Mouse (Mus musculus) lung, postnatal 25 days (tissue): ENCODE measurements around the gene Cyld.

Experiments used
- DNase-seq: peaks from one replicate; pipeline ENCODE4 v3.0.0; 2022; ENCODE audit warnings: low spot score

Gene Cyld

DNA sequence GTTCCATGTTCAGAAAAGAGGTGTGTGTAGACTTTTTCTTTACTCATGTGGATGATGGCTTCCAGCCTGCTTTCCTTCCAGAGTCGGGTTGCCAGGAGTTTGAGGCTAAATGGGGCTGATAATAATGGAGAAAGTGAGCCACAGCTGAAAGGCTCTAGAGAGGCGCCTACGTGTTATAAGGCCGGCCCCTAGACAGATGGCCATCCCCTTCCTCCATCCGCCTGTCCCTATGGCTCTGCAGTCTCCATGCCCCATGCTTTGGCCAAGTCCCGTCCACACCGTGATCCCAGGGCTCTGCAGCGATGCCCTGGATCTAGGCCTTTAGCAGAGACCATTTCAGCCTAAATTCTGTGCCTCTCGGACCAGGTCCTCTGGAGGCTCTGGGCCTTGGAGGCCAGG is 96.5 kb downstream of the Cyld start:
- no peak for DNase-seq

DNA sequence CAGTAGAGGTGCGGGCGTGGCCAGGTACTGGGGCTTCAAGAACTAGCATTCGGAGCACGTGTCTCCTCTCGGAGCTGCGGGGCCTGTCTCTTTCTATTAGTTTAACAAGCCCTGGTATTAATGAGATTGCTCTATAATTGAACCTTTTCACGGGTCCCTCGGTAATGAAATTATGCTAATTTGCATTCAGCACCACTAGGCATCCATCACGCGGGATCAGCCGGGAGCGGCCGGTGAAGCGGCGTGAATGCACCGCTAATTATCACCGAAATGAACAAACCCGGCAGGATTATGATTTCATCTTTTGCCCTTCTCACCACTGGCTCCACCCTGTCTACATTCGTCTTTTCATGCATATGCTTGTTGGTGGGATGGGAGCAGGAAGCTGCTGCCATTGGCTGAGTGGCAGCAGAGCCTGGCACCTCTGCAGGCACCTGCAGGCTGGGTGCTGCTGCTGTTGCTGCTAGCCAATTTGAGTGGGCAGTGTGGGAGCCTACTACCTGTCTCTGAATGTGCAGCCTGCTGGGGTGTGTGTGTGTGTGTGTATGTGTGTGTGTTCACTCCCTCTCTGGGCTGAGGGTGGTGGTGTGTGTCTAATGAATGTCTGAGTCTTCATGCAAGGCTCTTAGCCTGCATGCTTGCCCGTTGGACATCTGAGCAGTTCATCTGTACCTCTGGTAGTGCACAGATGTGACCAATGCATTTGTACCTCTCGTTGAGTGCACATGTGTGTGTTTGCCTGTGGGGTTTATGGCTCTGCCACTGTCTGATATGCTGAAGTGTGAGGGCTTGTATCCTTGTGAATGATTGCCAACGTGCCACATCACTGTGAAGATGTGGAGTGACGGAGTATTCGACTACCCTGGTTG is 97.2 kb downstream of the Cyld start:
- no peak for DNase-seq

DNA sequence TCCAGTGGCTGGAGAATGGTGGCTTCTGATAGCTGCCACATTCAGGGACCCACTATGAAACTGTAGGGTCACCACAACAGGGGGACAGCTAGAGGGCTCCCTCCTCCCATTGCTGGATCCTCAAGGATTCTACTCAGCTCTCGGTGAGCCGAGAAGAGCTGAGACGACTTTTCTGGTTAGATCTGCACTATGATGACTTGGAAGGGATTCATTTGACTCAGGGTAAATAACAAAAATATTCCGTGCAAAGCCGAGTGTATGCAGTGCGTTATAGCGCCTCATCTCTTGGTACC is 97.7 kb downstream of the Cyld start:
- no peak for DNase-seq

DNA sequence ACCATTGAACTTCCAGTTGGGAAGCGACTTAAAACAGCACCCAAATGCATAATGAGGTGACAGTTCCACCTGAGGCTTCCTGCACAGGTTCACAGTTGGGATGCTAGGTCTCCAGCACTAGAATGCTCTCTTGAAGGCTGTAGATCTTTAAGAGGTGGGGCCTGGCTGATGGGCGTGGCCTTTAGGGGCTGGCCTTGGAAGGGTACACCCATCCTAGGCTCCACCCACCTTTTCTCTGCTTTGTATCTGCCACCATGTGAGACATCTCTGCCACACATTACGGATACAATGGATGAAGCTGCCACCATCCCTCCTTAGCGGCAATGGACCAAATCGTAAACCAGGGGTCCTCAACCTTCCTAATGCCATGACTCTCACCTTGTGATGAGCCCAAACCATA is 99.1 kb downstream of the Cyld start:
- DNase-seq, result no peak

DNA sequence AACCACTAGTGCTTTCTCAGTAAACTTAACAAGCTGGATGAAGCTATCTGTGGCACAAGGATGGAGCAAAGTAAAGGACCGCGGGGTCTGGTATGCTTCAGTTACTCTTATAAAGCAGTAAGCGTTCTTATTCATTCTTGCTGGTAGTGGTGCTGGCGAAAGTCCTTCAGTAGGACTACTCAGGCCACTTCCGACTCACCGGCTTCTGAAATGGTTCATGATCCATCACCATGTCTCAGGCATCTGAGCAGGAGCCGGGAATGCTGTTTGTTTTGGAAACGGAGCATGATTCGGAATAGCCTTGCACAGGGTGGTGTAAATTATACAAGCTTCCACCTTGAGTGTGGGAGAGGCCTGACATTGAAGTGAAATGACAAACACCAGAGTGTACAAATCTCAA is 99.8 kb downstream of the Cyld start:
- no peak for DNase-seq
